Mouse (Mus musculus): ENCODE results near the gene Sgsm2. TPM values are rescaled to one million over a fixed set of nuclear protein-coding genes. Genes with fewer than 3 reads are reported as not detected.
"Not testable (repeated sequence)": the region's sequence is repeated elsewhere in the genome, so short reads cannot be mapped to it uniquely, and the experiment has no call there.

The Sgsm2 gene
- polyA plus RNA-seq, 1 experiment from 2014 or later = 3.8 TPM

DNA sequence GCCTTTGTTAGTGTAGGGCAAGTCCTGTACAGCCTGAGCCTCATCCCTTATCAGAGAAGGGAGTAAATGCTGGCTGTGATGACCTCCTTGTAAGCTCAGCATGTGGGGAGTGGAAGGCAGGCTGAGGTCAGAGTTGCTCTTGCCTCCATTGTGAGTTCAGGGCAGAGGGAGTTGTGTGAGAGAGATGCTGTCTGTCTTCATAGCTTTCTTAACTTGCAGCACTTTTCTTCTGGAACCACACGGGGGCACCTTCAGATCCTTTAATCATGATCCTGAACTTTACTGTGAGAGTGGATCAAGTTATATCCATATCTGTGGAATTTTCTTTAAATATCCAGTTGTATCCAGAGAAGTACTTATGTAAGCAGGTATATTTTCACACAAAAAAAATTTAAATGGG is 75.4 kb downstream of the Sgsm2 start:
- Histone ChIP-seq H3K36me3 (ENCODE audit: inconsistent target) (peaks cover 7% of the 10 kb centered on the region; the same call in 1 of the 2 replicates), H3K79me2 (ENCODE audit: inconsistent target) (no peaks in the 10 kb centered on the region), H3K4me3 (ENCODE audit: inconsistent target) (no peak overlapping the region), H3K27ac (no peak overlapping the region)
- WGBS (ENCODE audit: missing documents) = 50% methylated on average over 1 of the region's 1 CpGs

DNA sequence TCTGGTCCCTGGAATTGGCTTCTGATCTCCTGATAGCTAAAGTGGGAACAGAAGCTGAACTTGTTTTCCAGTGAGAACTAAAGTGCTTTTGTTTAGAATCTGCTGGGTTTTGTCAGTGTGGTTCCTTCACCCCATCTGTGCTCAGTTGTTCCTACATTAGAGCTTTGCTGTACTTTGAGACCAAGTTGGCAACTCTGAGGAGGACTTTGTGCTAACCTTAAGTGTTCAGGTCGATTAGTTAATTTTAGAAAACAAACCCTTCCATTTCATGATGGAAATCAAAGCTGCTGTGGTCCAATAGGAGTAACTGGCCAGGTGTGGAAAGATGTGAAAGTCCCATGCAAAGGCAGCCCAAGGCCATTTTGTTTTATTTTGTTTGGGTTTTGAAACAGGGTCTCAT is 75.9 kb downstream of the Sgsm2 start:
- H3K4me3 ChIP-seq (ENCODE audit: inconsistent target) = no peak overlapping the region
- no peaks in the 10 kb centered on the region for H3K79me2 ChIP-seq (ENCODE audit: inconsistent target)
- peaks cover 7% of the 10 kb centered on the region; the same call in 1 of the 2 replicates for H3K36me3 ChIP-seq (ENCODE audit: inconsistent target)
- 94% methylated on average over 1 of the region's 1 CpGs for WGBS (ENCODE audit: missing documents)
- H3K27ac ChIP-seq = no peak overlapping the region

GRCm38 (mm10) chr11:74815795-74816194 is 81.1 kb downstream of the Sgsm2 start:
- H3K4me3 ChIP-seq (ENCODE audit: inconsistent target) = no peak overlapping the region
- H3K79me2 ChIP-seq (ENCODE audit: inconsistent target) = no peaks in the 10 kb centered on the region
- H3K27ac ChIP-seq = no peak overlapping the region
- peaks cover 7% of the 10 kb centered on the region; the same call in 1 of the 2 replicates for H3K36me3 ChIP-seq (ENCODE audit: inconsistent target)

DNA sequence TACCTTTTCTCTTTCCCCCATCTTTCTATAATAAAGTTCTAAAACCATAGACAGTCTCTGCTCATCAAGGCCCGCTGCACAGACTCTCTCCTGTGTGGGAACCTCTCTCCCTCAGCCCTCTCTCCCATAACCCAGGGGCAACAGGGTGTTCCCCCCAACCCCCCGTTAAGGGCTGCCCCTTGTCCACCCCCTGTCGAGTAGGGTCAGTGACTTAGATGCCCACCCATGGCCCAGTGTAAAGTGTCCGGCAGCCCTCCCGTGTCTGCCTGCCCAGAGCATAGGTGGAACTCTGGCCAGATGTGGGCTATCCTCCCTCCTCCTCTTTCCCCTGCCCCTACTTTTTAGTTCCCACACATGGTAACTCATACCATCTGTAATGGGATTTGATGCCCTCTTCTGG is 85.3 kb downstream of the Sgsm2 start:
- Histone ChIP-seq H3K36me3 (ENCODE audit: inconsistent target) (no peaks in the 10 kb centered on the region), H3K4me3 (ENCODE audit: inconsistent target) (no peak overlapping the region), H3K27ac (no peak overlapping the region), H3K79me2 (ENCODE audit: inconsistent target) (no peaks in the 10 kb centered on the region)
- WGBS (ENCODE audit: missing documents) = 94% methylated on average over 3 of the region's 5 CpGs

DNA sequence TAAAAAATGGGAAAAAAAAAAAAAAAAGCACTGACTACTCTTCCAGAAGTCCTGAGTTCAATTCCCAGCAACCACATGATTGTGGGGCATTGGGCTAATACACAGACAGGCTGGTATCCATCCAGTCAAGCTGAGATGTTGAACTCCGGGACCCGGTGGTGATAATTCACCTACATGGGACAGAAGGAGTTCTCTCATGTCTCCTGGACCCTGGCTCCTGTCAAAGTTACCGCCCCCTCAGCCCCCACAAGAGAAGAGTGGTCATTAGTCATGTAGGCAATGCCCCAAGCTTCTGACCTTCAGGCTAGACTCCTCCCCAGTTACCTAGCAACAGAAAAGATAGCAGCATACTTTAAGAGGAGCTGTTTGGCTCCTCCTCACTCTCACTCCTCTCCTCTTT is 85.8 kb downstream of the Sgsm2 start:
- not testable (repeated sequence) for H3K36me3 ChIP-seq (ENCODE audit: inconsistent target); H3K27ac ChIP-seq; H3K4me3 ChIP-seq (ENCODE audit: inconsistent target); H3K79me2 ChIP-seq (ENCODE audit: inconsistent target)
- WGBS (ENCODE audit: missing documents) = 93% methylated on average over 3 of the region's 3 CpGs

- Histone ChIP-seq H3K4me3 (ENCODE audit: inconsistent target) (no peak overlapping the region), H3K27ac (no peak overlapping the region), H3K79me2 (ENCODE audit: inconsistent target) (no peaks in the 10 kb centered on the region), H3K36me3 (ENCODE audit: inconsistent target) (peaks cover 5% of the 10 kb centered on the region; the same call in 1 of the 2 replicates)
These were observed 86.7 kb downstream of the Sgsm2 start for GRCm38 (mm10) chr11:74810134-74810533.

- 85% methylated on average over 6 of the region's 6 CpGs for WGBS (ENCODE audit: missing documents)
- Histone ChIP-seq H3K4me3 (ENCODE audit: inconsistent target) (no peak overlapping the region), H3K27ac (no peak overlapping the region), H3K79me2 (ENCODE audit: inconsistent target) (no peaks in the 10 kb centered on the region), H3K36me3 (ENCODE audit: inconsistent target) (peaks cover 17% of the 10 kb centered on the region; the same call in 1 of the 2 replicates)
These were observed 88.5 kb downstream of the Sgsm2 start for GRCm38 (mm10) chr11:74808251-74808853.

- peaks cover 17% of the 10 kb centered on the region; the same call in 1 of the 2 replicates for H3K36me3 ChIP-seq (ENCODE audit: inconsistent target)
- 96% methylated on average over 6 of the region's 6 CpGs for WGBS (ENCODE audit: missing documents)
These were observed 89.5 kb downstream of the Sgsm2 start for GRCm38 (mm10) chr11:74807246-74807882.

GRCm38 (mm10) chr11:74804081-74804627 is 92.7 kb downstream of the Sgsm2 start:
- WGBS (ENCODE audit: missing documents) = 97% methylated on average over 3 of the region's 3 CpGs
- H3K36me3 ChIP-seq (ENCODE audit: inconsistent target) = peaks cover 17% of the 10 kb centered on the region; the same call in 1 of the 2 replicates
- no peaks in the 10 kb centered on the region for H3K79me2 ChIP-seq (ENCODE audit: inconsistent target)
- no peak overlapping the region for H3K4me3 ChIP-seq (ENCODE audit: inconsistent target)
- H3K27ac ChIP-seq = no peak overlapping the region

More at GRCm38 (mm10) chr11:74807246-74807882, 89.5 kb downstream of the Sgsm2 start:
- H3K4me3 ChIP-seq (ENCODE audit: inconsistent target) = no peak overlapping the region
- H3K79me2 ChIP-seq (ENCODE audit: inconsistent target) = no peaks in the 10 kb centered on the region
- H3K27ac ChIP-seq = no peak overlapping the region

DNA sequence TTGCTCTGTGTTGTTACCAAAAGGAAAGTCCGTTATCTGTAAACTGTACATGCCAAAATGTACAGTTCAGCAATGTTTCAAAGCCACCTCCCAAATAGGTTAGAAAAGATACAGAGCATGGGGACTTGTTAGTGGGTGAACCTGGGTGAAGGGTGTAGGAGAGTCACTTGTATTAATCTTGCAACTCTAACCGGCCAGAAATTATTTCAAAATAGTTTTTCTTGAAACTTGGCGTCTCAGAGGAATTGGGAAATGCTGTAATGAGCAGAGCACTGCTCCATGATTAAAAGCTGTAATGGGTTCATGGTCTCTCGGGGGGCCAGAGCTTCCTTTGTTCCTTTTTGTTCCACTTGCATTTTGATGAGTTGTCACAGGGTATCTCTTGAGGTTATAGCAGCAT is 96.2 kb downstream of the Sgsm2 start:
- Histone ChIP-seq H3K79me2 (ENCODE audit: inconsistent target) (no peaks in the 10 kb centered on the region), H3K4me3 (ENCODE audit: inconsistent target) (no peak overlapping the region), H3K36me3 (ENCODE audit: inconsistent target) (peaks cover 25% of the 10 kb centered on the region; the same call in 1 of the 2 replicates), H3K27ac (no peak overlapping the region)
- 81% methylated on average over 4 of the region's 4 CpGs for WGBS (ENCODE audit: missing documents)

Other genes with a start within 250 kb of the Sgsm2 start
- 22.2 to 42.3 TPM (median 23.6 TPM) in 3 replicates for gene Cluh, start 247.6 kb downstream of the Sgsm2 start, polyA plus RNA-seq (2018)
- gene Pafah1b1, start 172.4 kb downstream of the Sgsm2 start, polyA plus RNA-seq (2018) = 65.1 to 129 TPM (median 83.5 TPM) in 3 replicates
- 8.7 to 21.0 TPM (median 15.0 TPM) in 3 replicates for gene Mettl16, start 126.2 kb downstream of the Sgsm2 start, polyA plus RNA-seq (2018)
- gene Mnt, start 66.1 kb downstream of the Sgsm2 start, polyA plus RNA-seq (2018) = 21.8 to 49.6 TPM (median 29.0 TPM) in 3 replicates
- 10.4 to 45.5 TPM (median 21.3 TPM) in 3 replicates for gene Tsr1, start 1.0 kb upstream of the Sgsm2 start, polyA plus RNA-seq (2018)
- 9.2 to 19.0 TPM (median 10.1 TPM) in 3 replicates for gene Smg6, start 28.8 kb upstream of the Sgsm2 start, polyA plus RNA-seq (2018)
- gene Srr, start 28.9 kb upstream of the Sgsm2 start, polyA plus RNA-seq (2018) = 7.6 to 19.2 TPM (median 9.3 TPM) in 3 replicates